Mouse (Mus musculus): Measurements from ENCODE around the gene Dnajc3.

Dnajc3 gene

GRCm38 (mm10) chr14:118937533-118938492 lies at the start of gene Dnajc3:
TSS of gene Dnajc3 (plus strand) at chr14:118937976.
- DNase-seq (ENCODE audit: low spot score in 2 of 2), result peak; percentile 99 to 100

- no peak for DNase-seq (ENCODE audit: low spot score in 2 of 2)
Measured at GRCm38 (mm10) chr14:118890101-118890500, 47.7 kb upstream of the Dnajc3 start.

- no peak for DNase-seq (ENCODE audit: low spot score in 2 of 2)
Measured at GRCm38 (mm10) chr14:118895228-118895627, 42.5 kb upstream of the Dnajc3 start.

- DNase-seq (ENCODE audit: low spot score in 2 of 2), result no peak
Measured at GRCm38 (mm10) chr14:118895655-118896054, 42.1 kb upstream of the Dnajc3 start.

- DNase-seq (ENCODE audit: low spot score in 2 of 2), result no peak
Measured at GRCm38 (mm10) chr14:118899940-118900339, 37.8 kb upstream of the Dnajc3 start.

GRCm38 (mm10) chr14:118900911-118901310 lies 36.9 kb upstream of the Dnajc3 start:
- DNase-seq (ENCODE audit: low spot score in 2 of 2), result no peak

GRCm38 (mm10) chr14:118903397-118903796 lies 34.4 kb upstream of the Dnajc3 start:
- no peak for DNase-seq (ENCODE audit: low spot score in 2 of 2)

- no peak for DNase-seq (ENCODE audit: low spot score in 2 of 2)
Measured at GRCm38 (mm10) chr14:118903867-118904562, 33.8 kb upstream of the Dnajc3 start.

GRCm38 (mm10) chr14:118907592-118907991 lies 30.2 kb upstream of the Dnajc3 start:
- DNase-seq (ENCODE audit: low spot score in 2 of 2), result no peak

GRCm38 (mm10) chr14:118909872-118910271 lies 27.9 kb upstream of the Dnajc3 start:
- peak; percentile 24 to 37 for DNase-seq (ENCODE audit: low spot score in 2 of 2)

- peak; percentile 37 to 68 for DNase-seq (ENCODE audit: low spot score in 2 of 2)
Measured at GRCm38 (mm10) chr14:118910332-118911222, 27.2 kb upstream of the Dnajc3 start.

- no peak for DNase-seq (ENCODE audit: low spot score in 2 of 2)
Measured at GRCm38 (mm10) chr14:118911521-118911920, 26.3 kb upstream of the Dnajc3 start.

- DNase-seq (ENCODE audit: low spot score in 2 of 2), result no peak
Measured at GRCm38 (mm10) chr14:118913651-118914050, 24.1 kb upstream of the Dnajc3 start.

GRCm38 (mm10) chr14:118919025-118919424 lies 18.8 kb upstream of the Dnajc3 start:
- no peak for DNase-seq (ENCODE audit: low spot score in 2 of 2)

GRCm38 (mm10) chr14:118920654-118921053 lies 17.1 kb upstream of the Dnajc3 start:
- DNase-seq (ENCODE audit: low spot score in 2 of 2), result no peak

GRCm38 (mm10) chr14:118922251-118922650 lies 15.5 kb upstream of the Dnajc3 start:
- DNase-seq (ENCODE audit: low spot score in 2 of 2), result no peak

- no peak for DNase-seq (ENCODE audit: low spot score in 2 of 2)
Measured at GRCm38 (mm10) chr14:118922667-118923184, 15.1 kb upstream of the Dnajc3 start.

- DNase-seq (ENCODE audit: low spot score in 2 of 2), result peak; percentile 56 to 75
Measured at GRCm38 (mm10) chr14:118924673-118925615, 12.8 kb upstream of the Dnajc3 start, which contains the start of gene Dzip1. TSS of gene Dzip1 (minus strand) at chr14:118925460.

GRCm38 (mm10) chr14:118928565-118928964 lies 9.2 kb upstream of the Dnajc3 start:
- no peak for DNase-seq (ENCODE audit: low spot score in 2 of 2)

- no peak for DNase-seq (ENCODE audit: low spot score in 2 of 2)
Measured at GRCm38 (mm10) chr14:118929779-118930178, 8.0 kb upstream of the Dnajc3 start.

All from heart, adult 9 months (tissue).